Mouse (Mus musculus) hindbrain, postnatal 0 days (tissue): ENCODE results near the gene Ntrk1. TPM values are rescaled to one million over a fixed set of nuclear protein-coding genes. Genes with fewer than 3 reads are reported as not detected.

Experiments used
- ATAC-seq: fragments of 200-750 bp; cut with Nextera tagmentation; 2 replicates; pipeline ENCODE4 v1.8.0; 2017; ENCODE audit warnings: mild to moderate bottlenecking, moderate TSS enrichment, moderate library complexity
- DNase-seq: peaks from one replicate; pipeline ENCODE4 v3.0.0-alpha.2; 2015; ENCODE audit warnings: low spot score
- H3K27ac ChIP-seq: fragments of 300-500 bp; sonication (generic); 2 replicates; pipeline ENCODE4 v1.5.1; 2014; ENCODE audit warnings: mild to moderate bottlenecking
- H3K27me3 ChIP-seq: fragments of 300-500 bp; sonication (generic); 2 replicates; pipeline ENCODE4 v1.6.1; 2014; ENCODE audit warnings: low read length, mixed read lengths; ENCODE audit not compliant: insufficient read depth
- H3K36me3 ChIP-seq: fragments of 300-500 bp; sonication (generic); 2 replicates; pipeline ENCODE4 v1.6.1; 2014; ENCODE audit warnings: low read length, mixed read lengths; ENCODE audit not compliant: insufficient read depth
- H3K4me1 ChIP-seq: fragments of 300-500 bp; sonication (generic); 2 replicates; pipeline ENCODE4 v1.6.1; 2014; ENCODE audit warnings: antibody characterized with exemption, low read length, mixed read lengths; ENCODE audit not compliant: insufficient read depth
- H3K4me2 ChIP-seq: fragments of 300-500 bp; sonication (generic); 2 replicates; pipeline ENCODE4 v1.6.1; 2014; ENCODE audit warnings: low read depth, mild to moderate bottlenecking, low read length, moderate library complexity, mixed read lengths
- H3K4me3 ChIP-seq: fragments of 300-500 bp; sonication (generic); 2 replicates; pipeline ENCODE4 v1.5.1; 2014; ENCODE audit warnings: low read length
- H3K9ac ChIP-seq: fragments of 300-500 bp; sonication (generic); replicated peaks from 2 replicates; pipeline ENCODE4 v1.6.1; 2014; ENCODE audit warnings: mild to moderate bottlenecking, low read length, moderate library complexity, mixed read lengths
- H3K9me3 ChIP-seq: fragments of 300-500 bp; sonication (generic); 2 replicates; pipeline ENCODE4 v1.6.1; 2016; ENCODE audit warnings: low read length, mixed read lengths
- CTCF ChIP-seq: IDR thresholded peaks from 2 replicates; pipeline ENCODE4 v1.5.1; 2016; ENCODE audit warnings: antibody characterized with exemption, control low read depth, low read depth
- WGBS: fragments of 180-500 bp; shearing (Covaris S2); extraction: QIAGEN DNeasy Blood & Tissue Kit; methylation state at CpG from one replicate; pipeline ENCODE4 v1.1.7; 2014; 5-methylcytosine and 5-hydroxymethylcytosine counted together
- polyA plus RNA-seq: library from polyadenylated mRNA; unstranded; fragments of >200 nt; fragmentation: Nextera tagmentation; extraction: Ambion mirVana; gene quantifications from 2 replicates; pipeline ENCODE4 v1.2.1, GENCODE M21; 2015
- total RNA-seq: library from RNA; depleted of rRNA; stranded (reverse); fragments of >200 nt; gene quantifications from 2 replicates; pipeline ENCODE4 v1.2.3, GENCODE M21; 2014; rRNA removed

Gene Ntrk1
- total and polyA plus RNA-seq, 2 experiments from 2014 or later, result 4.8 to 5.2 TPM

GRCm38 (mm10) chr3:87733098-87733497 lies 61.9 kb downstream of the Ntrk1 start:
- ATAC-seq (no peak), DNase-seq (no peak)
- 82% methylated on average over 4 of the region's 4 CpGs for WGBS
- no peak overlapping the region for H3K4me3 ChIP-seq
- no peaks in the 10 kb centered on the region; the same call in 1 of the 2 replicates for H3K27me3 ChIP-seq
- no peak overlapping the region for H3K4me2 ChIP-seq
- no peaks in the 10 kb centered on the region for H3K4me1 ChIP-seq
- no peak overlapping the region for H3K27ac ChIP-seq
- no peak for TF ChIP-seq CTCF
- no peak overlapping the region for H3K9ac ChIP-seq
- no peaks in the 10 kb centered on the region for H3K9me3 ChIP-seq
- peaks cover 85% of the 10 kb centered on the region for H3K36me3 ChIP-seq

- Histone ChIP-seq H3K27ac (no peak overlapping the region), H3K36me3 (peaks cover 87% of the 10 kb centered on the region), H3K9ac (no peak overlapping the region), H3K4me2 (no peak overlapping the region), H3K4me3 (no peak overlapping the region), H3K27me3 (no peaks in the 10 kb centered on the region), H3K9me3 (no peaks in the 10 kb centered on the region), H3K4me1 (no peaks in the 10 kb centered on the region)
- no peak for ATAC-seq
- TF ChIP-seq CTCF, result no peak
- WGBS, result 94% methylated on average over 6 of the region's 6 CpGs
- DNase-seq, result no peak
Measured at GRCm38 (mm10) chr3:87728696-87729095, 66.3 kb downstream of the Ntrk1 start.

Other genes starting within 250 kb of the Ntrk1 start
- gene Arhgef11, start 177.6 kb downstream of the Ntrk1 start, total RNA-seq, result 73.9 and 75.5 TPM in 2 replicates
- gene Arhgef11, start 177.6 kb downstream of the Ntrk1 start, polyA plus RNA-seq, result 14.6 and 17.4 TPM in 2 replicates
- 0.40 and 4.4 TPM in 2 replicates for gene Lrrc71, start 46.5 kb downstream of the Ntrk1 start, total RNA-seq
- 0.77 and 1.2 TPM in 2 replicates for gene Lrrc71, start 46.5 kb downstream of the Ntrk1 start, polyA plus RNA-seq
- gene Insrr, start 1.8 kb upstream of the Ntrk1 start, total RNA-seq, result 0.78 and 0.90 TPM in 2 replicates
- 0.33 and 0.44 TPM in 2 replicates for gene Insrr, start 1.8 kb upstream of the Ntrk1 start, polyA plus RNA-seq
- gene Pear1, start 29.1 kb upstream of the Ntrk1 start, total RNA-seq, result 19.4 and 22.7 TPM in 2 replicates
- 6.4 and 7.4 TPM in 2 replicates for gene Pear1, start 29.1 kb upstream of the Ntrk1 start, polyA plus RNA-seq
- gene Sh2d2a, start 51.6 kb upstream of the Ntrk1 start, total RNA-seq, result not detected in 2 replicates
- not detected in 2 replicates for gene Sh2d2a, start 51.6 kb upstream of the Ntrk1 start, polyA plus RNA-seq
- gene Prcc, start 90.4 kb upstream of the Ntrk1 start, total RNA-seq, result 93.8 and 97.8 TPM in 2 replicates
- 20.8 and 20.9 TPM in 2 replicates for gene Prcc, start 90.4 kb upstream of the Ntrk1 start, polyA plus RNA-seq
- 82.1 and 82.7 TPM in 2 replicates for gene Hdgf, start 111.2 kb upstream of the Ntrk1 start, total RNA-seq
- gene Hdgf, start 111.2 kb upstream of the Ntrk1 start, polyA plus RNA-seq, result 145 and 148 TPM in 2 replicates
- 32.1 and 43.2 TPM in 2 replicates for gene Mrpl24, start 124.3 kb upstream of the Ntrk1 start, total RNA-seq
- gene Mrpl24, start 124.3 kb upstream of the Ntrk1 start, polyA plus RNA-seq, result 44.6 and 50.3 TPM in 2 replicates
- gene Isg20l2, start 135.2 kb upstream of the Ntrk1 start, total RNA-seq, result 23.8 and 26.2 TPM in 2 replicates
- gene Isg20l2, start 135.2 kb upstream of the Ntrk1 start, polyA plus RNA-seq, result 19.1 and 20.1 TPM in 2 replicates
- 19.4 and 36.4 TPM in 2 replicates for gene Rrnad1, start 135.6 kb upstream of the Ntrk1 start, total RNA-seq
- gene Rrnad1, start 135.6 kb upstream of the Ntrk1 start, polyA plus RNA-seq, result 18.1 and 19.3 TPM in 2 replicates
- gene Crabp2, start 153.5 kb upstream of the Ntrk1 start, total RNA-seq, result 9.8 and 28.6 TPM in 2 replicates
- gene Crabp2, start 153.5 kb upstream of the Ntrk1 start, polyA plus RNA-seq, result 44.5 and 46.3 TPM in 2 replicates
- gene Nes, start 175.9 kb upstream of the Ntrk1 start, total RNA-seq, result 37.2 and 40.0 TPM in 2 replicates
- 14.9 and 15.7 TPM in 2 replicates for gene Nes, start 175.9 kb upstream of the Ntrk1 start, polyA plus RNA-seq
- gene Bcan, start 205.1 kb upstream of the Ntrk1 start, total RNA-seq, result 318 and 347 TPM in 2 replicates
- 229 and 237 TPM in 2 replicates for gene Bcan, start 205.1 kb upstream of the Ntrk1 start, polyA plus RNA-seq
- gene Hapln2, start 232.4 kb upstream of the Ntrk1 start, total RNA-seq, result 0.47 and 0.50 TPM in 2 replicates
- gene Hapln2, start 232.4 kb upstream of the Ntrk1 start, polyA plus RNA-seq, result 1.2 and 1.5 TPM in 2 replicates
- 6.3 and 9.0 TPM in 2 replicates for gene Gpatch4, start 247.9 kb upstream of the Ntrk1 start, total RNA-seq
- gene Gpatch4, start 247.9 kb upstream of the Ntrk1 start, polyA plus RNA-seq, result 31.7 and 33.5 TPM in 2 replicates